Mouse (Mus musculus) MEL (cell line): ENCODE results near the gene Wwc2.

Source experiments
- BHLHE40 ChIP-seq: IDR thresholded peaks from 2 replicates; pipeline ENCODE4 v1.6.1; 2012; ENCODE audit warnings: low read depth, mild to moderate bottlenecking, inconsistent platforms, low read length, improper control_type of control experiment, borderline replicate concordance
- CTCF ChIP-seq, 3 experiments: IDR thresholded peaks in 2 of 3; conservative IDR thresholded peaks in 1 of 3; 2 replicates each; pipeline ENCODE4 v1.5.1; 2011 to 2012; ENCODE audit warnings: low read length in 3 of 3, low read depth in 2 of 3, mild to moderate bottlenecking in 2 of 3, improper control_type of control experiment in 1 of 3, inconsistent platforms in 1 of 3, mixed read lengths in 1 of 3, moderate library complexity in 1 of 3; ENCODE audit not compliant: control insufficient read depth in 1 of 3, insufficient read depth in 1 of 3, poor library complexity in 1 of 3, severe bottlenecking in 1 of 3
- ELF1 ChIP-seq: IDR thresholded peaks from 2 replicates; pipeline ENCODE4 v1.6.1; 2014; ENCODE audit warnings: low read depth, mild to moderate bottlenecking, inconsistent platforms, low read length, improper control_type of control experiment, moderate library complexity
- EP300 ChIP-seq, 2 experiments: IDR thresholded peaks; 2 replicates each; pipeline ENCODE4 v1.6.1; 2011; ENCODE audit warnings: improper control_type of control experiment in 2 of 2, low read length in 2 of 2, low read depth in 1 of 2, mild to moderate bottlenecking in 1 of 2
- ETS1 ChIP-seq: IDR thresholded peaks from 2 replicates; pipeline ENCODE4 v1.6.1; 2012; ENCODE audit warnings: low read depth, mild to moderate bottlenecking, inconsistent platforms, low read length, improper control_type of control experiment, moderate library complexity
- GABPA ChIP-seq: IDR thresholded peaks from 2 replicates; pipeline ENCODE4 v1.6.1; 2012; ENCODE audit warnings: low read depth, mild to moderate bottlenecking, inconsistent platforms, low read length, improper control_type of control experiment, moderate library complexity
- GATA1 ChIP-seq: IDR thresholded peaks from 2 replicates; pipeline ENCODE4 v1.6.1; 2011; ENCODE audit warnings: low read depth, low read length, improper control_type of control experiment
- HCFC1 ChIP-seq: IDR thresholded peaks from 2 replicates; pipeline ENCODE4 v1.6.1; 2012; ENCODE audit warnings: low read depth, mild to moderate bottlenecking, inconsistent platforms, low read length, improper control_type of control experiment, moderate library complexity
- KAT2A ChIP-seq: conservative IDR thresholded peaks from 2 replicates; pipeline ENCODE4 v1.6.1; 2012; ENCODE audit warnings: low read depth, low read length, improper control_type of control experiment, inconsistent platforms
- MAX ChIP-seq: IDR thresholded peaks from 2 replicates; pipeline ENCODE4 v1.6.1; 2011; ENCODE audit warnings: low read length, improper control_type of control experiment
- POLR2A ChIP-seq, 2 experiments: IDR thresholded peaks; 2 replicates each; pipeline ENCODE4 v1.6.1; 2011 to 2012; ENCODE audit warnings: low read length in 2 of 2, mild to moderate bottlenecking in 2 of 2, control low read depth in 1 of 2, improper control_type of control experiment in 1 of 2, low read depth in 1 of 2, moderate library complexity in 1 of 2; ENCODE audit not compliant: control insufficient read depth in 1 of 2, insufficient read depth in 1 of 2, poor library complexity in 1 of 2
- POLR2AphosphoS2 ChIP-seq: IDR thresholded peaks from 2 replicates; pipeline ENCODE4 v1.6.1; 2011; ENCODE audit warnings: low read length, improper control_type of control experiment
- ZMIZ1 ChIP-seq: IDR thresholded peaks from 2 replicates; pipeline ENCODE4 v1.6.1; 2012; ENCODE audit warnings: low read depth, mild to moderate bottlenecking, inconsistent platforms, low read length, improper control_type of control experiment, moderate library complexity

DNA sequence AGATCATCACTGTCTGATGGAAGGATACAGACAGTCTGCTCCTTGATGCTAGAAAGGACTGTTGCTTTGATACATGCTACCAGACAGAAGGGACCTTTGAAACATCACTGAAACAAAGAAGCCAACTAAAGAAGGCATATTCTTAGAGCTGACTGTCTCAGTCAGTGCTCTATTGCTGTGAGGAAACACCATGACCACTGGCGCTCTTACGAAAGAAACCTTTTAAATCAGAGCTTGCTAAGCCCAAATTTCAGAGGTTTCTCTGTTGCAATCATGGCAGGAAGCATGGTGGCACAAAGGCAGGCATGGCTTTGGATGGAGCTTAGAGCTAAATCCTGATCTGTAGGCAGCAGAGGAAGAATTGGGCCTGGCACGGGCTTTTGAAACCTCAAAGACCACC, 98.3 kb downstream of the Wwc2 start:
- TF ChIP-seq POLR2AphosphoS2 (no peak), CTCF (IDR thresholded peaks at IDR 0.05 in 2 of 3, conservative IDR thresholded peaks at IDR 0.05 in 1 of 3; ENCODE audit: control insufficient read depth in 1 of 3, insufficient read depth in 1 of 3, low read depth in 2 of 3, low read length in 3 of 3, poor library complexity in 1 of 3, severe bottlenecking in 1 of 3) (no peak), ELF1 (no peak), POLR2A (IDR thresholded peaks at IDR 0.05; ENCODE audit: control insufficient read depth in 1 of 2, insufficient read depth in 1 of 2, low read depth in 1 of 2, low read length in 2 of 2, poor library complexity in 1 of 2) (no peak), GABPA (no peak), EP300 (IDR thresholded peaks at IDR 0.05; ENCODE audit: low read depth in 1 of 2, low read length in 2 of 2) (no peak), MAX (no peak), KAT2A (no peak), ZMIZ1 (no peak), HCFC1 (no peak), GATA1 (no peak), BHLHE40 (no peak), ETS1 (no peak)
